Mouse (Mus musculus): ENCODE data around the gene Fbxo10. TPM values are rescaled to one million over a fixed set of nuclear protein-coding genes. Genes with fewer than 3 reads are reported as not detected.
A peak's percentile ranks its signal among the peaks of the same experiment; 100 is the strongest.
"Not testable (repeated sequence)": the region's sequence is repeated elsewhere in the genome, so short reads cannot be mapped to it uniquely, and the experiment has no call there.

The Fbxo10 gene
- total RNA-seq, 2 experiments from 2014 or later, result 30.3 to 31.3 TPM

GRCm38 (mm10) chr4:45013537-45013936 is 70.9 kb downstream of the Fbxo10 start:
- DNase-seq (ENCODE audit: extremely low spot score in 1 of 2, low spot score in 2 of 2), result no peak
- intact Hi-C loops (cut with DNase I), result loop anchor here (10.0 kb wide), 1 partner anchor 841 kb away; no protein-coding TSS in a partner anchor

GRCm38 (mm10) chr4:45013031-45013431 is 71.4 kb downstream of the Fbxo10 start:
- intact Hi-C loops (cut with DNase I), result loop anchor here (10.0 kb wide), 1 partner anchor 842 kb away; no protein-coding TSS in a partner anchor
- no peak for DNase-seq (ENCODE audit: extremely low spot score in 1 of 2, low spot score in 2 of 2)

- intact Hi-C loops (cut with DNase I), result loop anchor here (10.0 kb wide), 1 partner anchor 842 kb away; no protein-coding TSS in a partner anchor
- DNase-seq (ENCODE audit: extremely low spot score in 1 of 2, low spot score in 2 of 2), result peak; percentile 100
Measured at GRCm38 (mm10) chr4:45012105-45012975, 72.1 kb downstream of the Fbxo10 start, which contains the start of gene Zbtb5. TSS of gene Zbtb5 (minus strand) at chr4:45012412.

GRCm38 (mm10) chr4:45011581-45012104 is 72.8 kb downstream of the Fbxo10 start:
- peak in 1 of 2 experiments; percentile 27 for DNase-seq (ENCODE audit: extremely low spot score in 1 of 2, low spot score in 2 of 2)
- intact Hi-C loops (cut with DNase I), result loop anchor here (10.0 kb wide), 1 partner anchor 843 kb away; no protein-coding TSS in a partner anchor

- DNase-seq (ENCODE audit: extremely low spot score in 1 of 2, low spot score in 2 of 2), result no peak
- intact Hi-C loops (cut with DNase I), result loop anchor here (10.0 kb wide), 1 partner anchor 844 kb away; no protein-coding TSS in a partner anchor
Measured at GRCm38 (mm10) chr4:45010806-45011415, 73.5 kb downstream of the Fbxo10 start.

- intact Hi-C loops (cut with DNase I), result no loop called here
- no peak for DNase-seq (ENCODE audit: extremely low spot score in 1 of 2, low spot score in 2 of 2)
Measured at GRCm38 (mm10) chr4:45005452-45005851, 79.0 kb downstream of the Fbxo10 start.

GRCm38 (mm10) chr4:45000001-45000400 is 84.4 kb downstream of the Fbxo10 start:
- no peak for DNase-seq (ENCODE audit: extremely low spot score in 1 of 2, low spot score in 2 of 2)
- intact Hi-C loops (cut with DNase I), result no loop called here

- intact Hi-C loops (cut with DNase I), result no loop called here
- no peak for DNase-seq (ENCODE audit: extremely low spot score in 1 of 2, low spot score in 2 of 2)
Measured at GRCm38 (mm10) chr4:44998071-44998470, 86.3 kb downstream of the Fbxo10 start.

- intact Hi-C loops (cut with DNase I), result no loop called here
- peak in 1 of 2 experiments; percentile 17 for DNase-seq (ENCODE audit: extremely low spot score in 1 of 2, low spot score in 2 of 2)
Measured at GRCm38 (mm10) chr4:44994776-44995175, 89.6 kb downstream of the Fbxo10 start.

- intact Hi-C loops (cut with DNase I), result no loop called here
- peak in 1 of 2 experiments; percentile 14 for DNase-seq (ENCODE audit: extremely low spot score in 1 of 2, low spot score in 2 of 2)
Measured at GRCm38 (mm10) chr4:44993847-44994246, 90.6 kb downstream of the Fbxo10 start.

- intact Hi-C loops (cut with DNase I), result not testable (repeated sequence)
- peak in 1 of 2 experiments; percentile 8 for DNase-seq (ENCODE audit: extremely low spot score in 1 of 2, low spot score in 2 of 2)
Measured at GRCm38 (mm10) chr4:44993179-44993578, 91.2 kb downstream of the Fbxo10 start.

GRCm38 (mm10) chr4:44992330-44992729 is 92.1 kb downstream of the Fbxo10 start:
- DNase-seq (ENCODE audit: extremely low spot score in 1 of 2, low spot score in 2 of 2), result peak in 1 of 2 experiments; percentile 6
- intact Hi-C loops (cut with DNase I), result not testable (repeated sequence)

GRCm38 (mm10) chr4:44990560-44990959 is 93.8 kb downstream of the Fbxo10 start:
- intact Hi-C loops (cut with DNase I), result no loop called here
- peak in 1 of 2 experiments; percentile 2 for DNase-seq (ENCODE audit: extremely low spot score in 1 of 2, low spot score in 2 of 2)

Other genes with a start within 250 kb of the Fbxo10 start
- gene Grhpr, start 103.2 kb downstream of the Fbxo10 start, total RNA-seq (2021), result 10 to 100 TPM in 1 of 2 experiments, 1 to 10 TPM in 1; 9.5 to 10.1 TPM
- gene Zbtb5, start 72.2 kb downstream of the Fbxo10 start, total RNA-seq (2021), result 10 to 100 TPM; 17.3 to 18.6 TPM
- gene Polr1e, start 66.0 kb downstream of the Fbxo10 start, total RNA-seq (2021), result 10 to 100 TPM; 17.2 to 20.5 TPM
- gene Tomm5, start 23.5 kb upstream of the Fbxo10 start, total RNA-seq (2021), result 10 to 100 TPM; 67.9 to 69.3 TPM
- 10 to 100 TPM; 13.5 to 18.5 TPM for gene Frmpd1, start 100.3 kb upstream of the Fbxo10 start, total RNA-seq (2021)
- 10 to 100 TPM; 12.7 TPM for gene Trmt10b, start 212.5 kb upstream of the Fbxo10 start, total RNA-seq (2021)